Mouse (Mus musculus) heart, embryonic 14.5 days (tissue): ENCODE data around the gene Faxc. TPM values are rescaled to one million over a fixed set of nuclear protein-coding genes. Genes with fewer than 3 reads are reported as not detected.

Experiments
- ATAC-seq: fragments of 200-750 bp; cut with Nextera tagmentation; 2 replicates; pipeline ENCODE4 v1.8.0; 2017; ENCODE audit warnings: low read depth, moderate TSS enrichment; ENCODE audit not compliant: insufficient number of reproducible peaks, insufficient read depth, low FRiP score
- H3K27ac ChIP-seq, 2 experiments: fragments of 200-500 bp in 1 of 2; fragments of 300-500 bp in 1 of 2; sonication (generic) in 1 of 2; replicated peaks in 1 of 2; 2 replicates each; pipeline ENCODE4 v1.5.1; 2012 to 2014; ENCODE audit warnings: low read depth in 2 of 2, low read length in 2 of 2, control low read depth in 1 of 2, mild to moderate bottlenecking in 1 of 2, mixed read lengths in 1 of 2; ENCODE audit not compliant: control insufficient read depth in 1 of 2, insufficient read depth in 1 of 2
- H3K27me3 ChIP-seq: fragments of 300-500 bp; sonication (generic); 2 replicates; pipeline ENCODE4 v1.6.1; 2014; ENCODE audit warnings: mild to moderate bottlenecking, low read length, control low read depth; ENCODE audit not compliant: control insufficient read depth, insufficient read depth
- H3K36me3 ChIP-seq: fragments of 300-500 bp; sonication (generic); 2 replicates; pipeline ENCODE4 v1.6.1; 2014; ENCODE audit warnings: mild to moderate bottlenecking, control low read depth, low read length, mixed read lengths; ENCODE audit not compliant: control insufficient read depth, insufficient read depth
- H3K4me1 ChIP-seq, 2 experiments: fragments of 200-500 bp in 1 of 2; fragments of 300-500 bp in 1 of 2; sonication (generic) in 1 of 2; 2 replicates each; pipeline ENCODE4 v1.6.1; 2012 to 2014; ENCODE audit warnings: low read length in 2 of 2, control low read depth in 1 of 2, mixed read lengths in 1 of 2; ENCODE audit not compliant: control insufficient read depth in 2 of 2, insufficient read depth in 2 of 2
- H3K4me2 ChIP-seq: fragments of 300-500 bp; sonication (generic); 2 replicates; pipeline ENCODE4 v1.6.1; 2014; ENCODE audit warnings: mild to moderate bottlenecking, low read length
- H3K4me3 ChIP-seq, 2 experiments: fragments of 200-500 bp in 1 of 2; fragments of 300-500 bp in 1 of 2; sonication (generic) in 1 of 2; 2 replicates each; pipeline ENCODE4 v1.5.1; 2012 to 2014; ENCODE audit warnings: low read length in 2 of 2, mild to moderate bottlenecking in 2 of 2, control low read depth in 1 of 2, low read depth in 1 of 2, moderate library complexity in 1 of 2; ENCODE audit not compliant: control insufficient read depth in 1 of 2, insufficient read depth in 1 of 2
- H3K9ac ChIP-seq: fragments of 300-500 bp; sonication (generic); 2 replicates; pipeline ENCODE4 v1.6.1; 2014; ENCODE audit warnings: mild to moderate bottlenecking, low read length
- H3K9me3 ChIP-seq: fragments of 300-500 bp; sonication (generic); 2 replicates; pipeline ENCODE4 v1.6.1; 2016; ENCODE audit warnings: low read length, control low read depth; ENCODE audit not compliant: control insufficient read depth
- WGBS: fragments of 180-500 bp; shearing (Covaris S2); extraction: QIAGEN DNeasy Blood & Tissue Kit; methylation state at CpG from one replicate; pipeline ENCODE4 v1.1.7; 2014; 5-methylcytosine and 5-hydroxymethylcytosine counted together
- polyA plus RNA-seq: library from polyadenylated mRNA; unstranded; fragments of >200 nt; fragmentation: Nextera tagmentation; extraction: Ambion mirVana; gene quantifications from 2 replicates; pipeline ENCODE4 v1.2.1, GENCODE M21; 2014

Gene Faxc
- polyA plus RNA-seq, 1 experiment from 2014 or later, result 4.1 TPM

DNA sequence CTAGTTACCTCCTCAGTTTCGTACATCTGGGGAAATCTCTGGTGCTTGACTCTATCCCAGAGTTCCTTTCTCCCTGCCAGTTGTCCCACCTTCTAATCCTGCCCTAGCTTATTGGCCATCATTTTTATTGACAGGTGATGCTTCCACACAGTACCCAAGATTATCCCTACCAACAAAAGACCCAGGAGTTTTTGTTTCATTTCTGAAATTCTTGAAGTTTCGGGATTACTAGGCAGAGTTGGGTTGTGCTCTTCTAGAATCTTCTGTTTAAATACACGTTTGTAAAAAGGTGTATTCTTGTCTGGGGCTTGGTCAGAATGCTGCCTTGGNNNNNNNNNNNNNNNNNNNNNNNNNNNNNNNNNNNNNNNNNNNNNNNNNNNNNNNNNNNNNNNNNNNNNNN lies 13.5 kb downstream of the Faxc start:
- Histone ChIP-seq H3K27ac (no peak overlapping the region), H3K36me3 (0 out of 2 replicates have a peak, but pooled peaks cover 5% of the 10 kb centered on the region), H3K4me3 (no peak overlapping the region), H3K4me2 (no peak overlapping the region), H3K4me1 (no peaks in the 10 kb centered on the region), H3K9ac (no peak overlapping the region), H3K27me3 (no peaks in the 10 kb centered on the region), H3K9me3 (no peaks in the 10 kb centered on the region)
- 86% methylated on average over 3 of the region's 3 CpGs for WGBS
- no peak for ATAC-seq

DNA sequence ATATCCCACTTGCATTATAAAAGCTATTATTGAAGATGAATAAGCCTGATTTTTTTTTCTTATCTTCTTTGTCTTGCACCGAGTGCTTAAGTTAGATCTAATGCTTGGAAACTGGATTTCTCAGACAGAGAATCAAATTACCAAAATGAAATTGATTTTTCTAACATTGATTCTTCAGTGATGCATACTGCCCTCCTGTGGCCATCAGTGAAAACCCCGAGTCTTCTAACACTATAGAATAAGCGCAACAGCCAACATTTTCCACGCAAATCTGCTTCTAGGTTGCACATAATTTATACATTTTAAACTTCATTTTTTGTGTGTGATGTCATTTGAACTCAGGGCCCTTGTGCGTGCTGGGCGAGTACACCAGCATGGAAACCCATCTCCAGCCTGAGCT lies 20.3 kb downstream of the Faxc start:
- Histone ChIP-seq H3K4me3 (no peak overlapping the region), H3K9ac (no peak overlapping the region), H3K9me3 (no peaks in the 10 kb centered on the region), H3K27ac (no peak overlapping the region), H3K4me2 (no peak overlapping the region), H3K36me3 (0 out of 2 replicates have a peak, but pooled peaks cover 5% of the 10 kb centered on the region), H3K4me1 (0 out of 4 replicates have a peak, but pooled peaks cover 0 to 3% of the 10 kb centered on the region in 2 experiments), H3K27me3 (no peaks in the 10 kb centered on the region)
- 43% methylated on average over 6 of the region's 6 CpGs for WGBS
- no peak for ATAC-seq

- Histone ChIP-seq H3K36me3 (0 out of 2 replicates have a peak, but pooled peaks cover 5% of the 10 kb centered on the region), H3K27me3 (no peaks in the 10 kb centered on the region), H3K27ac (no peak overlapping the region), H3K4me2 (no peak overlapping the region), H3K4me3 (no peak overlapping the region), H3K4me1 (0 out of 4 replicates have a peak, but pooled peaks cover 0 to 3% of the 10 kb centered on the region in 2 experiments), H3K9me3 (no peaks in the 10 kb centered on the region), H3K9ac (no peak overlapping the region)
- ATAC-seq, result no peak
- WGBS, result 30% methylated on average over 2 of the region's 2 CpGs
Measured at GRCm38 (mm10) chr4:21952255-21952654, 21.1 kb downstream of the Faxc start.

- Histone ChIP-seq H3K4me3 (no peak overlapping the region), H3K27me3 (no peaks in the 10 kb centered on the region), H3K9me3 (no peaks in the 10 kb centered on the region), H3K4me1 (no peaks in the 10 kb centered on the region), H3K27ac (no peak overlapping the region), H3K9ac (no peak overlapping the region), H3K4me2 (no peak overlapping the region), H3K36me3 (0 out of 2 replicates have a peak, but pooled peaks cover 4% of the 10 kb centered on the region)
- ATAC-seq, result no peak; the same call in 1 of the 2 replicates
- 55% methylated on average over 7 of the region's 7 CpGs for WGBS
Measured at GRCm38 (mm10) chr4:21957570-21958321, 26.6 kb downstream of the Faxc start.

- H3K9me3 ChIP-seq, result 0 out of 2 replicates have a peak, but pooled peaks cover 4% of the 10 kb centered on the region
- WGBS, result 13% methylated on average over 1 of the region's 1 CpGs
- ATAC-seq, result no peak
Measured at GRCm38 (mm10) chr4:21971949-21972348, 40.8 kb downstream of the Faxc start.

DNA sequence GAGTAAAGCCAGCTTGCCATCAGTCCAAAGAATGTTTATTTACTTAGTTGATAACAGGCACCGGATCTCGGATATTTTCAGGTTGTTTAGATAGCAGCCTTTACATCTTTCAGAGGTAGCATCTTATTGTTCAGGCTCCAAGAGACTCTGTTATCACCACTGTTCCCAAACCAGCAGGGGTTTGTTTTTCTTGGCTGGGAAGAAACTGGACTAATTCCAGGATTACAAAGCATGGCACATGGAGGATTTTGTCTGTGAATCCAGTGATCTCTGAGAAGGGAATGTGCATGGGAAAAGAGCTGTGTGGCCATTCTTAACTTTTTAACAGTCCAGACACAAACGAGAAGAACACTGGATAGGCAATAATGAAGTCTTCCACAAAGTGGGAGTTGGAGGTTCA lies 43.0 kb downstream of the Faxc start:
- H3K27ac ChIP-seq, result no peak overlapping the region
- H3K4me2 ChIP-seq, result no peak overlapping the region
- H3K36me3 ChIP-seq, result no peaks in the 10 kb centered on the region
- 0 out of 2 replicates have a peak, but pooled peaks cover 3% of the 10 kb centered on the region for H3K27me3 ChIP-seq
- H3K9ac ChIP-seq, result no peak overlapping the region
- no peaks in the 10 kb centered on the region; a peak in 1 of 4 replicates for H3K4me1 ChIP-seq
- 20% methylated on average over 3 of the region's 3 CpGs for WGBS
- H3K9me3 ChIP-seq, result 0 out of 2 replicates have a peak, but pooled peaks cover 4% of the 10 kb centered on the region
- H3K4me3 ChIP-seq, result no peak overlapping the region
- ATAC-seq, result no peak

More at GRCm38 (mm10) chr4:21971949-21972348, 40.8 kb downstream of the Faxc start:
- no peak overlapping the region for H3K27ac ChIP-seq
- H3K9ac ChIP-seq, result no peak overlapping the region
- H3K27me3 ChIP-seq, result 0 out of 2 replicates have a peak, but pooled peaks cover 3% of the 10 kb centered on the region
- no peak overlapping the region for H3K4me3 ChIP-seq
- no peaks in the 10 kb centered on the region for H3K36me3 ChIP-seq
- no peak overlapping the region for H3K4me2 ChIP-seq
- H3K4me1 ChIP-seq, result peaks cover 0 to 7% of the 10 kb centered on the region in 2 experiments; a peak in 2 of 4 replicates

DNA sequence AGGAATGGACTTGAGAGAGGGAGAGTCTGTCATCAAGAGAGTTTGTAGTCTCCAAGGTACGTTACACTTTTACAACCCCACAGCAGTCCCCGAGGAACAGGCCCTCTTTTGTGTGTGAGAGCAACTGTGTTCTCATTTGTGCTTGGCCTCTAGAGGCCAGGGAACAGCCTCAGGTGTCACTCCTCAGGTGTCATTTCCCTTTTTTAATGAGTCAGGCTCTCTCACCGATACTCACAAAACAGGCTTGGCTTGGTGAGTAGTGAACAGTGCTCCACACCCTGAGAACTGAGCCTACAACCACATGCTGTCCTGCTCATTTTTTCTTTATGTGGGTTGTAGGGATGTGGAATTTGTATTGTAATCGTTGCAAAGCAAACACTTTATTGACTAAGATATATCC lies 49.3 kb downstream of the Faxc start:
- ATAC-seq, result no peak
- no peaks in the 10 kb centered on the region for H3K4me1 ChIP-seq

More for the DNA sequence above, 49.3 kb downstream of the Faxc start:
- no peaks in the 10 kb centered on the region for H3K9me3 ChIP-seq
- no peak overlapping the region for H3K4me2 ChIP-seq
- 81% methylated on average over 4 of the region's 4 CpGs for WGBS
- H3K9ac ChIP-seq, result no peak overlapping the region
- H3K36me3 ChIP-seq, result no peaks in the 10 kb centered on the region; the same call in 1 of the 2 replicates
- H3K27ac ChIP-seq, result no peak overlapping the region
- no peak overlapping the region for H3K4me3 ChIP-seq
- 0 out of 2 replicates have a peak, but pooled peaks cover 3% of the 10 kb centered on the region for H3K27me3 ChIP-seq
